Mouse (Mus musculus) WW6 (cell line): Measurements from ENCODE around the gene Gm10338.
"Not testable (repeated sequence)": the region's sequence is repeated elsewhere in the genome, so short reads cannot be mapped to it uniquely, and the experiment has no call there.

ENCODE experiments used
- DNase-seq: peaks from one replicate; pipeline ENCODE4 v3.0.0-alpha.2; 2013; ENCODE audit warnings: low read depth, low spot score

Gm10338 gene

DNA sequence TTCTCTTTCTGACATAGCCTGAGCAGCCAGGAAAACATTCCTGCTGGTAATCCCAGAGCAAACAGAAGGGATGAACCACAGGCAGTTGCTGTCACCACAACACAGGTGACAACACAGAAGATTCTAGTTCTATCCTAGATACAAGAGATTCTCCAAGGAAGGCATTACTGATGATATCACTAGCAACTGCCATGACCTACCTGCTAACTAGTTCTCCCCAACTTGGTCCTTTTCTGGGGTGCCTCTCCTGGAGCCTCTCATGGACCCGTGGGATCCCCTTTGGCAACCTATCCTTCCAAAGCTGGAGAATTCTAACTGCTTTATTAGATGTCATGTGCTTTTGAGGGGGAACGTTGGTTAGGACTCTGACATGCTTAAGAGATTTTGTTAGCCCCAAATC lies at the start of gene Gm10338:
TSS of gene Gm10338 (minus strand) at position 101 of the 400 bp plus-strand sequence.
- not testable (repeated sequence) for DNase-seq

DNA sequence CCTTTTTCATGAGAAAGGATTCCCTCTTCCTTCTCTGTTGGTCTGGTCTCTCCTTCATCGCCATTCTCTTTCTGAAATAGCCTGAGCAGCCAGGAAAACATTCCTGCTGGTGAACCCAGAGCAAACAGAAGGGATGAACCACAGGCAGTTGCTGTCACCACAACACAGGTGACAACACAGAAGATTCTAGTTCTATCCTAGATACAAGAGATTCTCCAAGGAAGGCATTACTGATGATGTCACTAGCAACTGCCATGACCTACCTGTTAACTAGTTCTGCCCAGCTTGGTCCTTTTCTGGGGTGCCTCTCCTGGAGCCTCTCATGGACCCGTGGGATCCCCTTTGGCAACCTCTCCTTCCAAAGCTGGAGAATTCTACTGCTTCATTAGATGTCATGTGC lies 48.5 kb upstream of the Gm10338 start, which contains the start of gene Gm10128:
TSS of gene Gm10128 (minus strand) at position 101 of the 400 bp plus-strand sequence.
- not testable (repeated sequence) for DNase-seq

DNA sequence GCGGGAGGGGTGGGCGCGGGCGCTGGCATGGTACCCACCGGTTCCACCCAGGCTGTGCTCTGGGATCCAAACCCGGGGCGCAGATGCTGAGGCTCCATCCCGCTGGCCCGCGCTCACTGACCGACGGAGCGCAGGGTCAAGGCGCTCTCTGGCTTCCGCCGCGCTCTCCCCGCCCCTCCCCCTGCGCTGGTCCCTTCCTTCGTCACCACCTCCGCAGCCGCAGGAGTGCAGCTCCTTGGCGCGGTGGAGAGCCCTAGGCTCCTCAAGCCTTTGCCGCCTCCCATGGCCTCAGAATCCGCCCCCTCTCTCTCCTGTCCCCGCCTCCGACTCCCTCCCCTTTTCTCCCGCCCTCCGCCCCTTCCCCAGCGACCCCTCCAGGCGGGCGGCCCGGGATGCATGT lies 27.0 kb downstream of the Gm10338 start, which contains the start of gene Gm3558:
TSS of gene Gm3558 (minus strand) at position 185 of the 400 bp plus-strand sequence.
- DNase-seq, result not testable (repeated sequence)

DNA sequence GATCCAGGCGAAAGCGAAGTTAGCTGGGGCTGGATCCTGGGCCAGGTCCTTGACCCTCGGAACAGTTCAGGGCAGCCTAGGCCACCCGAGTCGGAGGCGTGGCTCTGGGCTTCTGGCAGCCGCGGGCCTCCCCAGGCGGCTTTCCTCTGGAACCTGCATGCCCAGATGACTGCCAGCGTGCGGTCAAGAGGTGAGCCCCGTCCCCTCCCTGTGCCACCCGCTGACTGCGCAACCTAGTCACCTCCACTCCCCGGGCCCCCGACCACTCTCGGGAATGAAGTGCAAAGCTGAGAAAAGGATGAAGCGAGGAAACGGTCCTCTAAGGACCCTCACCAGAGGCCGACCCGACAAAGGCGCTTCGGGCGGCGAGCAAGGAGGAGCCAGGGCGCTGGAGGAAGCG lies 27.5 kb downstream of the Gm10338 start:
- DNase-seq, result not testable (repeated sequence)

DNA sequence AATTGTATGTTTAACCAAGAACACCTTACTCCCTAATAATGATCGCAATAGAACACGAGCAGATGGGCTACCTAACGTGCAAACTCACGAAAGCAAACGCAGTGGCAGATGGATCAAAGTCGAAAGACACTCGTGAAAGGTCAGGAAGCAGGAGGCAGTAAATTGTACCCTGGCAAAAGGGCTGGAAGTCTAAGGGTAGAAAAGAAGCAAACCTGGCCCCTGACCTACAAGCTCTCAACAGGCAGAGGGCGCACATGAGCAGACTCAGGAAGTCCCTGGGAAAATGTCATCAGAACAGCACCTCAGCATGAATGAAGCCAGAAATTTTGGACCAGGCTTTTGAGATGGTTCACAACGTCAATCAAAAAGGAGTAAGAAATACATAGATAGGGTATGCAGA lies 28.1 kb downstream of the Gm10338 start:
- not testable (repeated sequence) for DNase-seq
